Comparison of ENCODE assay signal across 8 mouse cellular contexts in genomic region chr19:5963883-5964562, GRCm38 (mm10). TPM values are rescaled to one million over a fixed set of nuclear protein-coding genes. Genes with fewer than 3 reads are reported as not detected.
DNase-seq lines count a peak whose midpoint lies in the region; ATAC-seq and TF ChIP-seq lines count a peak whose summit lies in the region.

TSS of gene Pola2 (minus strand) at chr19:5964202.

- peak within 1 kb of the TSS; percentile 89 for H3K9ac ChIP-seq in embryonic facial prominence, embryonic 13.5 days
- peak within 1 kb of the TSS; percentile 74 for H3K9ac ChIP-seq in limb, embryonic 14.5 days (ENCODE audit: low read depth, low read length, severe bottlenecking)
- H3K9ac ChIP-seq in midbrain, postnatal 0 days (replicated peaks; ENCODE audit: low read length, poor library complexity, severe bottlenecking) = peak within 1 kb of the TSS; percentile 65

- H3K9me3 ChIP-seq in embryonic facial prominence, embryonic 13.5 days = no peaks in the 10 kb centered on the region
- H3K9me3 ChIP-seq in limb, embryonic 14.5 days (ENCODE audit: control insufficient read depth, low read length) = no peaks in the 10 kb centered on the region
- no peaks in the 10 kb centered on the region for H3K9me3 ChIP-seq in midbrain, postnatal 0 days (ENCODE audit: low read length)

- peak within 1 kb of the TSS; percentile 82 for H3K27ac ChIP-seq in embryonic facial prominence, embryonic 13.5 days
- H3K27ac ChIP-seq in limb, embryonic 14.5 days (replicated peaks; ENCODE audit: low read depth, low read length) = peak within 1 kb of the TSS; percentile 66
- H3K27ac ChIP-seq in midbrain, postnatal 0 days (ENCODE audit: low read depth, low read length) = no peak within 1 kb of the TSS

- WGBS in embryonic facial prominence, embryonic 13.5 days = 0% methylated on average over 50 of the region's 50 CpGs
- under 1% methylated on average over 50 of the region's 50 CpGs for WGBS in limb, embryonic 14.5 days
- WGBS in midbrain, postnatal 0 days = under 1% methylated on average over 50 of the region's 50 CpGs

- 0 out of 2 replicates have a peak, but pooled peaks have one; percentile 44 for TF ChIP-seq POLR2A in limb, embryonic 14.5 days (IDR thresholded peaks at IDR 0.05; ENCODE audit: borderline replicate concordance, extremely low read depth, insufficient read depth, insufficient read length)

- peak within 1 kb of the TSS; percentile 72 for H3K4me2 ChIP-seq in embryonic facial prominence, embryonic 13.5 days
- peak within 1 kb of the TSS; percentile 67 for H3K4me2 ChIP-seq in limb, embryonic 14.5 days (replicated peaks; ENCODE audit: low read depth, low read length, severe bottlenecking)
- H3K4me2 ChIP-seq in midbrain, postnatal 0 days (ENCODE audit: low read depth, low read length, poor library complexity, severe bottlenecking) = peak within 1 kb of the TSS; percentile 93

- H3K36me3 ChIP-seq in embryonic facial prominence, embryonic 13.5 days = peaks cover 19% of the 10 kb centered on the region
- H3K36me3 ChIP-seq in limb, embryonic 14.5 days (ENCODE audit: control insufficient read depth, insufficient read depth, low read length) = peaks cover 12% of the 10 kb centered on the region
- no peaks in the 10 kb centered on the region; the same call in 1 of the 2 replicates for H3K36me3 ChIP-seq in midbrain, postnatal 0 days (ENCODE audit: insufficient read depth, low read length)

- H3K4me1 ChIP-seq in embryonic facial prominence, embryonic 13.5 days = peaks cover 33% of the 10 kb centered on the region
- peaks cover 11% of the 10 kb centered on the region for H3K4me1 ChIP-seq in limb, embryonic 14.5 days (ENCODE audit: control insufficient read depth, insufficient read depth, low read length)
- no peaks in the 10 kb centered on the region for H3K4me1 ChIP-seq in midbrain, postnatal 0 days (ENCODE audit: insufficient read depth, low read length)

- peak; percentile 35; the same call in 1 of the 2 replicates for TF ChIP-seq CTCF in midbrain, postnatal 0 days (IDR thresholded peaks at IDR 0.05)

- DNase-seq in 3134 (ENCODE audit: extremely low read depth, insufficient read length, low spot score) = peak; percentile 89
- DNase-seq in adrenal gland, postnatal 36 days = peak; percentile 92 to 95
- peak; percentile 89 for DNase-seq in heart, adult 8-10 months (ENCODE audit: low spot score)
- peak; percentile 86 for DNase-seq in kidney, adult 9 months
- DNase-seq in limb, embryonic 14.5 days (ENCODE audit: low spot score) = peak; percentile 93
- peak; percentile 93 for DNase-seq in midbrain, postnatal 0 days (ENCODE audit: low spot score)
- DNase-seq in spleen, postnatal 14 days (ENCODE audit: low spot score in 2 of 2) = peak; percentile 80 to 87

- peak within 1 kb of the TSS; percentile 78 for H3K4me3 ChIP-seq in embryonic facial prominence, embryonic 13.5 days
- peak within 1 kb of the TSS; percentile 72 for H3K4me3 ChIP-seq in limb, embryonic 14.5 days (replicated peaks; ENCODE audit: low read length)
- H3K4me3 ChIP-seq in midbrain, postnatal 0 days (ENCODE audit: low read depth, low read length) = peak within 1 kb of the TSS; percentile 65

- H3K27me3 ChIP-seq in embryonic facial prominence, embryonic 13.5 days = no peaks in the 10 kb centered on the region
- H3K27me3 ChIP-seq in limb, embryonic 14.5 days (ENCODE audit: control insufficient read depth, insufficient read depth, low read length) = no peaks in the 10 kb centered on the region
- H3K27me3 ChIP-seq in midbrain, postnatal 0 days (ENCODE audit: insufficient read depth, low read length) = no peaks in the 10 kb centered on the region

- ATAC-seq in embryonic facial prominence, embryonic 13.5 days (ENCODE audit: insufficient number of reproducible peaks, insufficient read depth, low FRiP score, low TSS enrichment, low read depth) = peak; percentile 73
- ATAC-seq in limb, embryonic 14.5 days (ENCODE audit: low FRiP score, low read depth) = peak; percentile 89
- ATAC-seq in midbrain, postnatal 0 days (ENCODE audit: low FRiP score) = peak; percentile 93

RNA-seq across cellular contexts. Expression of gene Pola2, which starts in this region (rescaled TPM):
- total RNA-seq in adrenal gland, postnatal 36 days (2021) = 10 to 100 TPM; 22.9 to 23.7 TPM
- 74.5 and 79.5 TPM in 2 replicates for polyA plus RNA-seq in embryonic facial prominence, embryonic 13.5 days (2015; fragmentation: Nextera tagmentation; extraction: Ambion mirVana)
- 10 to 100 TPM in 2 of 4 experiments, 1 to 10 TPM in 2; 7.8 to 13.5 (median 9.3) TPM for total RNA-seq in heart, adult 8-10 months (2022)
- 87.9 and 109 TPM in 2 replicates for polyA plus RNA-seq in limb, embryonic 14.5 days (2012; rRNA removed)
- polyA plus RNA-seq in limb, embryonic 14.5 days (2014; fragmentation: Nextera tagmentation; extraction: Ambion mirVana) = 65.8 and 66.3 TPM in 2 replicates
- 17.8 and 21.6 TPM in 2 replicates for total RNA-seq in midbrain, postnatal 0 days (2014; rRNA removed)
- 16.7 and 16.9 TPM in 2 replicates for polyA plus RNA-seq in midbrain, postnatal 0 days (2015; fragmentation: Nextera tagmentation; extraction: Ambion mirVana)
